Mouse (Mus musculus) midbrain, embryonic 15.5 days (tissue): Measurements from ENCODE around the gene Il17c. TPM values are rescaled to one million over a fixed set of nuclear protein-coding genes. Genes with fewer than 3 reads are reported as not detected.

Experiments used
- ATAC-seq: fragments of 200-750 bp; cut with Nextera tagmentation; replicated peaks from 2 replicates; pipeline ENCODE4 v1.8.0; 2017; ENCODE audit warnings: moderate TSS enrichment
- H3K27ac ChIP-seq: fragments of 300-500 bp; sonication (generic); 2 replicates; pipeline ENCODE4 v1.5.1; 2015; ENCODE audit warnings: mild to moderate bottlenecking, inconsistent platforms
- H3K27me3 ChIP-seq: fragments of 300-500 bp; sonication (generic); replicated peaks from 2 replicates; pipeline ENCODE4 v1.6.1; 2015; ENCODE audit warnings: inconsistent platforms
- H3K36me3 ChIP-seq: fragments of 300-500 bp; sonication (generic); replicated peaks from 2 replicates; pipeline ENCODE4 v1.6.1; 2015; ENCODE audit warnings: inconsistent platforms
- H3K4me1 ChIP-seq: fragments of 300-500 bp; sonication (generic); 2 replicates; pipeline ENCODE4 v1.6.1; 2015; ENCODE audit warnings: inconsistent platforms
- H3K4me2 ChIP-seq: fragments of 300-500 bp; sonication (generic); 2 replicates; pipeline ENCODE4 v1.6.1; 2015; ENCODE audit warnings: inconsistent platforms, mild to moderate bottlenecking, moderate library complexity
- H3K4me3 ChIP-seq: fragments of 300-500 bp; sonication (generic); 2 replicates; pipeline ENCODE4 v1.5.1; 2015; ENCODE audit warnings: mild to moderate bottlenecking, inconsistent platforms
- H3K9ac ChIP-seq: fragments of 300-500 bp; sonication (generic); 2 replicates; pipeline ENCODE4 v1.6.1; 2015; ENCODE audit warnings: mild to moderate bottlenecking, inconsistent platforms
- H3K9me3 ChIP-seq: fragments of 300-500 bp; sonication (generic); 2 replicates; pipeline ENCODE4 v1.6.1; 2016; ENCODE audit warnings: inconsistent platforms
- WGBS: fragments of 180-500 bp; shearing (Covaris S2); methylation state at CpG from one replicate; pipeline ENCODE4 v1.1.7; 2015; ENCODE audit warnings: mixed read lengths; 5-methylcytosine and 5-hydroxymethylcytosine counted together
- polyA plus RNA-seq: library from polyadenylated mRNA; unstranded; fragments of >200 nt; fragmentation: Nextera tagmentation; extraction: Ambion mirVana; gene quantifications from 2 replicates; pipeline ENCODE4 v1.2.1, GENCODE M21; 2015

Gene Il17c
- polyA plus RNA-seq, 1 experiment from 2014 or later, result not detected

DNA sequence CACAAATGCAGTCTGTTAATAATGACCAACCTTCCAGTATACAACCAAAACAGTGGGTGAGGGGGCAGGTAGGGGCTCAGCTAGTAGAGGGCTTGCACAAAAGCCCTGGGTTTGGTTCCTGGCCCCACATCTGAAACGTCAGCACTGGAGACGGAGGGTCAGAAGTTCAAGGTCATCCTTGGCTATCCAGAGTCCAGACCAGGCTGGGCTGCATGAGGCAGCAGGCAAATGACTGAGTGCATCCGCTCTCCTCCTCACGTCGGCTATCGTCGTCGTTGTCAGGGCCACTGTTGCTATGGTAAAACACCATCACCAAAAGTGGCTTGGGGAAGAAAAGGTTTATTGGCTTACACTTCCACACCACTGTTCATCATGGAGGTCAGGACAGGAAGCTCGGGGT, 7.5 kb upstream of the Il17c start:
- H3K4me1 ChIP-seq, result no peaks in the 10 kb centered on the region
- WGBS, result 88% methylated on average over 9 of the region's 9 CpGs
- no peaks in the 10 kb centered on the region for H3K27me3 ChIP-seq
- no peak overlapping the region for H3K9ac ChIP-seq
- no peak overlapping the region for H3K4me2 ChIP-seq
- peaks cover 74% of the 10 kb centered on the region for H3K36me3 ChIP-seq
- no peak overlapping the region for H3K4me3 ChIP-seq
- H3K27ac ChIP-seq, result no peak overlapping the region
- no peaks in the 10 kb centered on the region for H3K9me3 ChIP-seq
- no peak for ATAC-seq

DNA sequence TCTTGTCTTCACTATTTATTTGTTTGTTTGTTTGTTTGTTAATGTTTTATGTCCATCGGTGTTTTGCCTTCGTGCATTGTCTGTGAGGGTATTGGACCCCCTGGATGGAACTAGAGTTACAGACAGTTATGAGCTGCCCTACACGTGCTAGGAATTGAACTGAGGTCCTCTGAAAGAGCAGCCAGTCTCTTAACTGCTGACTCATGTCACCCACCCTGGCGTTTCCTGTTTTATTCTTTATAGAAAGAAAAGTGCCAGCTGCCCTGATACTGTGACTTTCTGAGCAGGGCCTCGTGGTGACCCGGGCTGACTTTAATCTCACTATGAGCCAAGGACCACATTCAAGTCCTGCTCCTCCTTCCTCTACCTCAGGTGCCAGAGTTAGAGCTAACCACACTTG, 6.3 kb upstream of the Il17c start:
- Histone ChIP-seq H3K27ac (no peak overlapping the region), H3K4me1 (no peaks in the 10 kb centered on the region), H3K4me3 (no peak overlapping the region), H3K9ac (no peak overlapping the region), H3K9me3 (no peaks in the 10 kb centered on the region), H3K36me3 (peaks cover 62% of the 10 kb centered on the region), H3K4me2 (no peak overlapping the region), H3K27me3 (no peaks in the 10 kb centered on the region)
- WGBS, result 89% methylated on average over 6 of the region's 6 CpGs
- ATAC-seq, result no peak

DNA sequence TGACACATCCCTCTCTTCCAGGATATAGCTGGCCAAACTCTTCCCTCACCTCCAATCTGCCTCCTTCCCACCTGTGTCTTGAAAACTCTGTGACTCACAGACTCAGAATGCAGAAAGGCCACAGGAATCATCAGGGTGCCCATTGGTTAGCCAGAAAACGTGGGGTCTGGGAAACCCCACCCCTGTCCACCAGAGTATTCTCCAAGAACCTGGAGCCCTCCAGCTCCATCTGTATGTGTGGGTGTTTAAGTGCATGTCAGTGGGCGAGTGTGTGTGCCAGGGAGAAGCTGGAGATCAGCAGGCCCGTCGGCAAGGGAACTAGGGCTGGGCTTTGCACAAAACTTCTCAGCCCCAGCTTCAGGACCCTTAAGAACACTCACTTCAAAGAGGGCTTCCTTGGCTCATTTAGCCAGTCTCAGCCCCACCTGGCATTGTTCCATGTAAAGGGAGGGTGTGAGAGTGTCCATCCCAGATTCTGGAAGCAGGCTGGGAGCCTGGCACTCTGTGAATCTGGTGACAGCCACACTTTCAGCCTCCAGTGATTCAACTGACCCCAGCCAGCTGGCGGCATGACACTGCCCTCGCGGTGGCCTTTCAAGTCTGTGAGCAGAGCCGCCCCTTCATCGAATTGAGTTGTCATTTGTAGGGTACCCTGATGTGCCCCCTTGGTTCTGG, 1.8 kb upstream of the Il17c start:
- Histone ChIP-seq H3K9me3 (no peaks in the 10 kb centered on the region), H3K27me3 (no peaks in the 10 kb centered on the region), H3K4me3 (no peak overlapping the region), H3K27ac (no peak overlapping the region), H3K9ac (no peak overlapping the region), H3K4me2 (no peak overlapping the region), H3K36me3 (peaks cover 27% of the 10 kb centered on the region), H3K4me1 (no peaks in the 10 kb centered on the region)
- ATAC-seq, result no peak
- 66% methylated on average over 9 of the region's 9 CpGs for WGBS

DNA sequence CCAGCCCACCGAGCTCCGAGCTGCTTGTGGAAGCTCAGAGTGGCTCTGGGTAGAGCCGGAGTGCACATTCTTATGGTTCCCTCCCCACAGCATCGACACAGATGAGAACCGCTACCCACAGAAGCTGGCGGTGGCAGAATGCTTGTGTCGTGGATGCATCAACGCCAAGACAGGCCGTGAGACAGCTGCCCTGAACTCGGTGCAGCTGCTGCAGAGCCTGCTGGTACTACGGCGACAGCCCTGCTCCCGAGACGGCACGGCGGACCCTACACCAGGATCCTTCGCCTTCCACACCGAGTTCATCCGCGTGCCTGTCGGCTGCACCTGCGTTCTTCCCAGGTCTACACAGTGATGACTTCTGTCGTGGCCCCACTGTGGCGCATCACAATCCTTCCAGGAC, 1.4 kb downstream of the Il17c start:
- no peak for ATAC-seq
- Histone ChIP-seq H3K4me2 (no peak overlapping the region), H3K9me3 (no peaks in the 10 kb centered on the region), H3K4me1 (no peaks in the 10 kb centered on the region), H3K4me3 (no peak overlapping the region), H3K9ac (no peak overlapping the region), H3K27ac (no peak overlapping the region), H3K27me3 (no peaks in the 10 kb centered on the region), H3K36me3 (peaks cover 7% of the 10 kb centered on the region; the same call in 1 of the 2 replicates)
- 86% methylated on average over 24 of the region's 24 CpGs for WGBS

DNA sequence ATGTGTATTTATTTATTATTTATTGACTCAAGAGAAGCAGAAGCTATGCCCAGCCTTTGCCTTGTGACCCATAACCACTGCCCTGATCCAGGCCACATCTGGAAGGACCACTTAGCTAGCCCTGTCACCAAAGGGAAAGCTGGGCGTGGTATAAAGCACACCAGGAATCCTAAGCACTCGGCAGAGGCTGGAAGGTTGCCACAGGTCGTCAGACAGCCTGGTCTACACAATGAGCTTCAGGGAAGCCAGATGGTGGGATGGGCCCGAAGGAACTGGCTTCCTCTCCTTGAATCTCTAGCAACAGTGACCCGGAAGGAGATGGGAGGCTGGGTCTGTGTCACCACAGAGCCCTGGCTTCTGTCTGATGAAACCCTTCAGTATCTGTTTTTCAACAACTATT, 1.8 kb downstream of the Il17c start:
- Histone ChIP-seq H3K27ac (no peak overlapping the region), H3K4me2 (no peak overlapping the region), H3K9me3 (no peaks in the 10 kb centered on the region), H3K4me3 (no peak overlapping the region), H3K36me3 (peaks cover 2% of the 10 kb centered on the region; the same call in 1 of the 2 replicates), H3K4me1 (no peaks in the 10 kb centered on the region), H3K27me3 (no peaks in the 10 kb centered on the region), H3K9ac (no peak overlapping the region)
- WGBS, result 60% methylated on average over 5 of the region's 5 CpGs
- no peak for ATAC-seq

DNA sequence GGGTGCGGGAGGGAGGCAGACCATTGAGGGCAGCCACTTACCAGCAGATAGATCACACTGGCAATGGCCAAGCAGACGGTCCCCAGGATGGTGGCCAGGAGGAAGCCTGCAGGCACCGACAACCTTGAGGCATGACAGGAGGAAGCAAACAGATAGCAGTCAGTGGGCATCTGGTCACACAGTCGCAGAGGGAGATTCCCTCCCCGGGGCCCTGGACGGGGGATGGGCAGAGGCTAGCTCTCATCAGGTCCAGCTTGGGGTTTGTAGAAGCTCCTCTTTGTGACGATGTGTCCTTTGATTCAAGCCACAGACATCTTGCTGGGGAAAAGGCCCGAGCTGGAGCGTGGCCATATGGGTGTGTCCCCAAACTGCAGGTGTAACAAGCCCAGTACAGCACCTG, 4.3 kb downstream of the Il17c start:
- H3K36me3 ChIP-seq, result no peaks in the 10 kb centered on the region
- no peaks in the 10 kb centered on the region for H3K27me3 ChIP-seq
- ATAC-seq, result no peak
- no peak overlapping the region for H3K4me2 ChIP-seq
- H3K4me1 ChIP-seq, result no peaks in the 10 kb centered on the region
- no peak overlapping the region for H3K27ac ChIP-seq
- H3K9me3 ChIP-seq, result no peaks in the 10 kb centered on the region
- no peak overlapping the region for H3K9ac ChIP-seq
- 74% methylated on average over 9 of the region's 9 CpGs for WGBS
- no peak overlapping the region for H3K4me3 ChIP-seq

DNA sequence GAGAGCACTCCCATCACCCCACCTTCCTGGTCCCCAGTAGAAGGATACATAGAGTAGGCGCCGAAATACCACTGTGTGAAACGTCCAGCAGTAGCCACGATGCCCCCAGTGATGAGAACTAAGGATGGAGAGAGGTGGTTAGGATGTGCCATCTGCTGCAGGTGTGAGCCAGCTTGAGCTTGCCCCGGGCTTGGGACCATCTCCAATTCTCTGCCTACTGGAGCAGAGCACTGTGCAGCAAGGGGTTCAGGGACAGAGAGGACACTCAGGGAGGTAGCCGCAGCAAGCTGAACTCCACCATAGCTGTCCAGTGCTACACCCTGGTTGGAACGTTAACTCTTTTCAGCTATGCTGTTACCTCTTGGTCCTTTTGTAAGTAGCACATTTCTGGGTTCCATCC, 5.8 kb downstream of the Il17c start:
- ATAC-seq, result no peak
- WGBS, result 93% methylated on average over 7 of the region's 7 CpGs
- H3K4me1 ChIP-seq, result peaks cover 10% of the 10 kb centered on the region
- no peak overlapping the region for H3K4me2 ChIP-seq
- H3K27ac ChIP-seq, result no peak overlapping the region
- no peak overlapping the region for H3K9ac ChIP-seq
- H3K9me3 ChIP-seq, result no peaks in the 10 kb centered on the region
- H3K36me3 ChIP-seq, result no peaks in the 10 kb centered on the region
- H3K4me3 ChIP-seq, result no peak overlapping the region
- no peaks in the 10 kb centered on the region for H3K27me3 ChIP-seq

DNA sequence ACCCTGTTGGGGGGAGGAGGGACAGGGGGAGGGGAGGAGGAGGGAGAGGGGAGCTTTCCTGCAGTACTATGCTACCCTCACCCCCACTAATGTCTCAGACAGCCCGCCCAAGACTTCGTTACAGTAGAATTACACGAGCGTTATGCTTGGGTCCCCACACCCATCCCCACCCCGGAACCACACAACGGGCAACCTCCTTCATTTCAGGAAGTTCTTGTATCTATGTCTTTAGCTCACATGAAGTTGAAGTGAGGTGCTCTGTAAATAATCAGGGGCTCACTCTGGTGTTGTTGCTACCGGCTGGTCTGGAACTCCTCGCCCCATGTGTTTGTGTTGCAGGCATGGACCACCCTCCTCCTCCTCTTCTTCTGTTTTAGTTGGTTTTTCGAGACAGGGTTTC, 6.3 kb downstream of the Il17c start:
- 91% methylated on average over 9 of the region's 9 CpGs for WGBS
- no peaks in the 10 kb centered on the region for H3K27me3 ChIP-seq
- no peak overlapping the region for H3K4me2 ChIP-seq

DNA sequence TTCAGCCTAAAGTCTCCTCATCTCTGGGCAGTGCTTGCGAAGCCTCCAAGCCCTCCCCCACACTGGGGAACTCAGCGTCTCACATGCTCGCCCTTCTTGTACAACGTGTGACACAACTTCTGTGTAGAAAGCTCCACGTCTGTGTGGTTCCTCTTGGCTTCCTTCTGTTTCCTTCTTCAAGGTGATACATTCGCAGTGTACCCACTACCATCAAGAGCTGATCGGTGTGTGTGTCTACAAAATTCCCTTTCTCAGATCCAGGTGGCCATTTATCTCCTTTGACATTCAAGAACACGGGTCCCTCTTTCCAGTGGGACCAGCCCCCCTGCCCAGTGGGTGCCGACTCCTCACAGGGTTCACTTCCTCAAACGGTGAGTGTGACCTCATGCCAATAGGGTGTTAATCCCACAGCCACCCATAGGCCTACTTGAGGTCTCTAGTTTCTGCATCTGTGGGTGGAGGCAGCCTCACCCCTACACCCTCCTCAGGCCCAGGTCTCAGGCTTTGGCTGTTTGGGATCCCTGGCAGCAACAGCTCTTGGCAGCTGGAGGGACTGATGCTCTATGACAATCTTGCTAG, 8.3 kb downstream of the Il17c start:
- no peaks in the 10 kb centered on the region for H3K9me3 ChIP-seq
- H3K4me3 ChIP-seq, result no peak overlapping the region
- peaks cover 5% of the 10 kb centered on the region; the same call in 1 of the 2 replicates for H3K36me3 ChIP-seq
- H3K9ac ChIP-seq, result no peak overlapping the region
- H3K27me3 ChIP-seq, result no peaks in the 10 kb centered on the region
- H3K4me2 ChIP-seq, result no peak overlapping the region
- H3K27ac ChIP-seq, result no peak overlapping the region
- ATAC-seq, result no peak
- H3K4me1 ChIP-seq, result peaks cover 13% of the 10 kb centered on the region
- WGBS, result 86% methylated on average over 10 of the region's 10 CpGs

More for the DNA sequence above, 6.3 kb downstream of the Il17c start:
- Histone ChIP-seq H3K4me1 (peaks cover 13% of the 10 kb centered on the region), H3K36me3 (no peaks in the 10 kb centered on the region), H3K9me3 (no peaks in the 10 kb centered on the region), H3K9ac (no peak overlapping the region), H3K4me3 (no peak overlapping the region), H3K27ac (no peak overlapping the region)
- no peak for ATAC-seq

DNA sequence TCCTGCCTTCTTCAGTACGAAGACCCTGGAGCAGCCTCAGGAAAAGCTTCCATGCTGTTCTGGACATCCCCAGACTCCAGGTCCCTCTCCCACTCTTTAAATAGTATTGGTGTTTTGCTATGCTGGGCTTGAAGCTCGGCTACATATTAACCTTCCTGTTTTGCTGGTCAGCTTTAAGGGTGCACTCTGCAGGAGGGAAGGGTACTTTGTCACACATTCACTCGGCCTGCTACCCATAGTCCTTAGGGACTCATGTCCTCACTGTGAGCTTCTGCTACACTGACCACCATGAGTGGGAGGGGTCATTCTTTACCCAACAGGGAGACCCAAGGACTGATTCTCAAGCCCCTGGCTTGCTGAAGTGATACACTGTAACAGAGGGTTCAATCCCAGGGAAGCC, 8.8 kb downstream of the Il17c start:
- ATAC-seq, result no peak
- H3K4me2 ChIP-seq, result no peak overlapping the region
- no peak overlapping the region for H3K9ac ChIP-seq
- no peak overlapping the region for H3K4me3 ChIP-seq
- H3K27me3 ChIP-seq, result no peaks in the 10 kb centered on the region
- peaks cover 13% of the 10 kb centered on the region for H3K4me1 ChIP-seq
- 81% methylated on average over 3 of the region's 3 CpGs for WGBS
- peaks cover 10% of the 10 kb centered on the region for H3K36me3 ChIP-seq
- no peaks in the 10 kb centered on the region for H3K9me3 ChIP-seq
- no peak overlapping the region for H3K27ac ChIP-seq

DNA sequence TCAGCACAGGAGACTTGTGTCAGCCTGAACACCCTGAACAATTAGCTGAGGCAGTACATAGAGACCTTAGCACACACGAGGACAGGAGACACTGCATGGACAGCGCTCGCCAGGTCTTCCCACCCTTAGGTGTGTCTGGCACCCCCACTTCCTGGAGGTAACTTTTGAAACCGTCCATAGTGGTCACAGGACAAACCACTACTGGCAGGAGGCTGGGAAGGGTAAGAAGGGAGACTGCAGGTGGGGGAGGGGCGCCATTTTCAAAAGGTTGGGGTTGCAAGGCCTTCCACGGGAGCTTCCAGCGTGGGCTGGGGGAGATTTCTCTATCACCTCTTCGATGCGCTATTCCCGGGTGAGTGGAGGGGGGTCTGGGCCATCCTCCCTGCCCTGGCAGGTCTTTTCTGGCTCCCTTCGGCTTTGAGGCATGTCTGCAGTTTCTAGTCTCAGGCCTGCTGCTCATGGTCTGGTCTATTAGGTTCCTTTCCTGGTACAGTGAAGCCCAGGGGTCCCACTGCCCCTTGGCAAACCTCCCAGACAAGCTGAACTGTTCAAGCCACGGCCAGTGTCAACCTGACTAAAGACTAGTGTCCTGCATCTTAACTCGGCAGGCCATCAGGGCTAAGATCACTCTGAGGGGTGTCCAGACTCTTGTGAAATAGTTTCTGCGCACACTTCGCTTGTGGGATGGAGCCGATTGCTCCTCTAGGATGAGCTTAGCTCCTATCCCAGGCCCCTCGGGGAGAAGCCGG, 10.0 kb downstream of the Il17c start:
- peak overlapping the region; percentile 25 for H3K4me3 ChIP-seq
- H3K9ac ChIP-seq, result peak overlapping the region; percentile 23; the same call in 1 of the 2 replicates
- ATAC-seq, result no peak
- no peaks in the 10 kb centered on the region for H3K27me3 ChIP-seq
- H3K36me3 ChIP-seq, result peaks cover 14% of the 10 kb centered on the region
- WGBS, result 35% methylated on average over 18 of the region's 18 CpGs
- H3K4me2 ChIP-seq, result peak overlapping the region; percentile 50
- no peak overlapping the region for H3K27ac ChIP-seq
- no peaks in the 10 kb centered on the region for H3K9me3 ChIP-seq
- peaks cover 13% of the 10 kb centered on the region for H3K4me1 ChIP-seq

DNA sequence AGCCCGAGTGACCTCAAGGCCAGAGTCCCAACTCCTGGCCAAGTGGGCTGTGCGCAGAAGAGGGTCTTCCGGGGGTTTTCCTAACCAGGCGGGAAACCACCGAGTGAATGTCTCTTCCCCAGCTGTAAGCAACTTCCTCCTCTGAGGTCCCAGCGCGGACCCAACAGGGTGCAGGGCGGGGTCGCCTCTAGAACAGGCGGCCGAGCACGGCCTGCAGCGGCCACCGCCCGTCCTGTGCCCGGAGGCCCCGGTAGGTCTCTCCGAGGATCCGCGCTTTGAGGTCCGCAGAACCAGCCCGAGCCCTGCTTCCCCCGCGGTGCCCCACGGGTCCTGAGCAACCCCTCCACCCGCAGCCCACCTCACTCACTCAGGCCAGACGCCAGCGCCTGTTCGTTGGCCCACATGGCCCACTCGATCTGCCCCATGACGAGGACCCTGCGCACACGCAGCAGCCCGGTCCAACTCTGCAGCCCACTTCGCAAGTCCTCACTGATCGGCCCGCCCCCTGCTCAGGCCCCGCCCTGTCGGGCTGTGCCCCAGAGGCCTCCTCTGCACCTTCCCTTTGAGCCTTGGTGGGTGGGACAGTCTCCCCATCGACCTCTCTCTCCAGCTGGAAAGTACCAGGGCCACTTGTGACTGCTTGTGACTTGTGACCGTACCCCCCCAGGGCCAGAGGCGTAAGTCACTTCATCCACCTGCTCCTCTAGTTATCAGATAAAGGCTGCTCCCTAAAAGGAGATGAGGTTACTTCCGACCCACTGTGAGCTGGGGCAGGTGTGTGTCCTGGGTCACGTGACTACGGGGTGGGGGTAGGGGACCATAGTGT, 10.8 kb downstream of the Il17c start, which contains the start of gene Cyba:
Cyba (minus strand) TSS at position 488 of the 826 bp plus-strand sequence.
- Histone ChIP-seq H3K9ac (peak within 1 kb of the TSS; percentile 23; the same call in 1 of the 2 replicates), H3K4me1 (peaks cover 13% of the 10 kb centered on the region), H3K36me3 (peaks cover 21% of the 10 kb centered on the region), H3K27me3 (no peaks in the 10 kb centered on the region), H3K27ac (no peak within 1 kb of the TSS), H3K9me3 (no peaks in the 10 kb centered on the region), H3K4me2 (peak within 1 kb of the TSS; percentile 50), H3K4me3 (peak within 1 kb of the TSS; percentile 25)
- 6% methylated on average over 45 of the region's 45 CpGs for WGBS
- peak; percentile 65 for ATAC-seq
